Mouse (Mus musculus) liver, adult 2 months (tissue): ENCODE measurements around the gene Ick.

Source experiments
- CTCF ChIP-seq: fragments of 200-500 bp; IDR thresholded peaks from 2 replicates; pipeline ENCODE4 v1.5.1; 2011; ENCODE audit warnings: low read depth, low read length, control low read depth
- POLR2A ChIP-seq: fragments of 200-500 bp; IDR thresholded peaks from 2 replicates; pipeline ENCODE4 v1.6.1; 2011; ENCODE audit warnings: low read length, control low read depth; ENCODE audit not compliant: insufficient read depth; ENCODE audit errors: extremely low read depth

DNA sequence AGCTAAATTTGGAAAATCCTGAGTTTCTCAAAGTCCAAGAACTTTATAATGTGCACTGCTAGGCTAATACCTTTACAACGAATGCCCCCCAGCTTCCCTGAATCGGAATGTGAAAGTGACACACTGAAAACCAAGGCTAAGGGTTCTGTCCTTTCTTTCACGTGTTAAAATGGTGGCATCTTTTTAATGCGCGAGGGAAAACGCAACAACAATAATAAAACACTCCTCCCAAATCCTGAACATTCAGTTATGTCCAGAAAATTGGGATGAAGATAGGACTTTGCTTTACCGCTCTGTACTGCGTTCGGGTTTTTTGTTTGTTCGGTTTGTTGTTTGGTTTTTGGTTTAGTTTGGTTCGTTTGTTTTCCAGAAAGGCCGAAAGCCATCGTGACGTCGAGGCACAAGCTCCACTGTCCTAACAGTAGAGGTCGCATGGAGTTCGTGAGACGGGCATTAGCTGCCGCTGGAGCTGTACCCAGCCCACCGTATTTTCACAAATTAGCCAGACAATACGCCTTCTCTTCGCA is 67.3 kb downstream of the Ick start:
- TF ChIP-seq CTCF (peak; percentile 87), POLR2A (no peak)
